Mouse (Mus musculus): ENCODE data around the gene Pald1. TPM values are rescaled to one million over a fixed set of nuclear protein-coding genes. Genes with fewer than 3 reads are reported as not detected.

The Pald1 gene
- polyA plus RNA-seq (2012; ENCODE audit: insufficient read depth, insufficient read length, missing spikeins), result 5.3 and 5.7 TPM in 2 replicates

DNA sequence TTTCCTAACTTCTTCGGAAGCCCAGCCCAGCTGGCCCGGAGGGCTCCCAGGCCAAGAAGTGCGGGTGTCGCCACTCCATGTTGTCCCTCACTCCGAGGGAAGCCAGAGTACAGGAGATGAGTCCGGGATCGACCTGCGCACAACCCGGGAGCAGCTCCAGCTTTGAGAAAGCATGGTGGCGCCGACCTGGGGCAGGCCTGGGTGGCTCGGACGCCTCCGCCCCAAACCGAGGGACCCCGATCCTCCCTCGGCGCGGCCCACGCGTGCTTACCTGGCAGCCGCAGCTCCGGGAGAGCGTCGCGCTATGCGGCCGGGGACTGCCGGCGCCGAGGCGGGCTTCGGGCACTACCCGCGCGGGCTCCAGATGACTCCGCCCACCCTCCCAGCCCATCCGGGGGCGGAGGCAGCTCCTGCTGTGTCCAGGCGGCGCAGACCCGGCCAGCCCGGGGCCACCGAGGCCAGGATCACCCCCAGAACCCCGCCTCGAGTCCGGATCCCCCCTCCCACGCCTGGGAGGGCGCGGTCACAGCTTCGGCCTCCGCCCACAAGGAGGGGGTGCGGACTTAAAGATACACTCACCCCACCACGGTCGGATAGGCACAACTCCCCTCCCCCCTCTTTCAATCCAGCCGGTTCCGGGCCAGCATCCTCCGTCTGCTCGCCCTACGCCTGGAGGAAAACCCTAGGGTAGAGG lies at the start of gene Pald1:
Gene Pald1 (minus strand): TSS at position 510 of the 694 bp plus-strand sequence.
- TF ChIP-seq CTCF (IDR thresholded peaks at IDR 0.05; ENCODE audit: low read depth, low read length), result no peak
- no peak for TF ChIP-seq POLR2A (IDR thresholded peaks at IDR 0.05; ENCODE audit: borderline replicate concordance, low read depth, low read length)
- Histone ChIP-seq H3K4me1 (ENCODE audit: control insufficient read depth, insufficient read depth, low read length) (peaks cover 18% of the 10 kb centered on the region), H3K27ac (ENCODE audit: insufficient read depth, low read depth, low read length) (peak within 1 kb of the TSS; percentile 67), H3K4me3 (ENCODE audit: insufficient read depth, low read length) (peak within 1 kb of the TSS; percentile 75)

DNA sequence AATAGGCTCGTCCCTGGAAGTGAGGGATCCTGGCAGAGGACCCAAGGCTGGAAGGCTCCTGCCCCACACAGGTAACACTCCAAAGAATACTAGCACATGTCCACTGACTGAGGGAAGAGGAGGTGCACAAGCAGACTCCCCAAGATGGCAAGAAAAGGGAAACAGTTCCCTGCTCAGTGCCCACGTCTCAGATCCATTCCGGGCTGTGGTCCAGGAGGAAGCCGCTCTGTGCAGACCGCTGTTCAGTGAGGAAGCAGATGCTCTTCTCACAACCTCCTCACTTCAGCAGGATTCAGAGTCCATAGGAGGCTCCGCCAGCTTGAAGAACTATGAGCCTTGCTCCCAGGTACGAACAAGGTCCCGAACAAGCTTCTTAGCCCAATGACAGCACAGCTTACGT lies 48.0 kb upstream of the Pald1 start:
- H3K4me3 ChIP-seq (ENCODE audit: insufficient read depth, low read length), result no peak overlapping the region

DNA sequence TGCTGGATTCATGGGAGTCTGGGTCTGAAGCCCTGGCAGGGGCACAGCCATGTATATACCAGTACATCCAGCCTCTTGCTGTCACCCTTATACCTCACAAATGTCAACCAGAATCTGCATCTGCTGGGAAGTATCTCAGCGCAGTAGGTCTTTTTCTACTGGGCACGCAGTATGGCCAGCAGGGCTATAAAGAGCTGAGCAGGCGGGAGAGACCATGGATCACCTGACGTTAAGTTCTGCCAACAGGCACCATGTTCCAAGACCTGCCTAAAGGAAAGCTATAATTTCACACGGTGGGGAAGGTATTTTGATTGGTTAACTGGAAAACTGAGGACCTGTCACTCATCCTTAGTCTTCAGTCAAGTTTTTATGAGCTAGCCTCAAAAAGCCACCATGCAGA lies 45.7 kb upstream of the Pald1 start:
- peaks cover 6% of the 10 kb centered on the region for H3K4me1 ChIP-seq (ENCODE audit: control insufficient read depth, insufficient read depth, low read length)
- H3K27ac ChIP-seq (ENCODE audit: insufficient read depth, low read depth, low read length), result no peak overlapping the region
- no peak overlapping the region for H3K4me3 ChIP-seq (ENCODE audit: insufficient read depth, low read length)
- TF ChIP-seq POLR2A (IDR thresholded peaks at IDR 0.05; ENCODE audit: borderline replicate concordance, low read depth, low read length) (no peak), CTCF (IDR thresholded peaks at IDR 0.05; ENCODE audit: low read depth, low read length) (no peak)

More for the DNA sequence above, 48.0 kb upstream of the Pald1 start:
- Histone ChIP-seq H3K27ac (ENCODE audit: insufficient read depth, low read depth, low read length) (no peak overlapping the region), H3K4me1 (ENCODE audit: control insufficient read depth, insufficient read depth, low read length) (no peaks in the 10 kb centered on the region)
- TF ChIP-seq CTCF (IDR thresholded peaks at IDR 0.05; ENCODE audit: low read depth, low read length) (no peak), POLR2A (IDR thresholded peaks at IDR 0.05; ENCODE audit: borderline replicate concordance, low read depth, low read length) (no peak)

DNA sequence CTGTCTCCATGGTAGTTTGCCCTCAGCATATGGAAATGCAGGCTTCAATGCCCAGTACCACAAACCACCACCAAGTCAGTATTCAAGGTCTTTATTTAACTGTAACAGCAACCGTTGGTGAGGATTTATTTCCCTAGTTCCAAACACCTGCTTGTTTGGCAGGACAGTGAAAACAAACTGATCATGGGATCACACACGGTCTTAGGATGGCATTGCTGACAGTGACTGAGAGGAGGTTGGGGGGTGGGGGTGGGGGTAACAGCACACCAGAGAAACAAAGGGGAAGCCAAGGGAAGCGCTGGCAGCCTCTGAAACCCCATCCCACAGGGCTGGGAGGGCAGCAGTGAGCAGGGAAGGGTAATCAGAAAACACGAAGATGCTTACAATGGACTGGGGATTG lies 45.1 kb upstream of the Pald1 start:
- TF ChIP-seq CTCF (IDR thresholded peaks at IDR 0.05; ENCODE audit: low read depth, low read length) (no peak), POLR2A (IDR thresholded peaks at IDR 0.05; ENCODE audit: borderline replicate concordance, low read depth, low read length) (no peak)
- Histone ChIP-seq H3K27ac (ENCODE audit: insufficient read depth, low read depth, low read length) (no peak overlapping the region), H3K4me3 (ENCODE audit: insufficient read depth, low read length) (no peak overlapping the region), H3K4me1 (ENCODE audit: control insufficient read depth, insufficient read depth, low read length) (peaks cover 8% of the 10 kb centered on the region)

DNA sequence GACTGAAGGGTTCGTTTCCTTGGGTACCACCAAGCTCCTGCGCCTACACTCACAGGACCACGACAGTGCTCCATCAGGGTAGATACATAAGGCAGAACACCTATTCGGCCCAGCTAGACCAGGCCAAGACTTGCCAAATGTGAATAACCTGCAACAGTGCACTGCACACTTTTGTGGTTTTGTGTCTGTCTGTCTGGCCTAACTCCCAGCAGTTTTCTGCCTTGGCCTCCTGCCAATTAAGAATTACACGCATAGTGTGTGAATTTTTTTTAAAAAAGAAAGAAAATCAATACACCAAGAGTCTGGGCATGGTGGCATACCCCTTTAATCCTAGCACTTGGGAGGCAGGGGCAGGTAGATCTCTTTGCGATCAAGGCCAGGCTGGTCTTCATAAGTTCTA lies 44.6 kb upstream of the Pald1 start:
- TF ChIP-seq CTCF (IDR thresholded peaks at IDR 0.05; ENCODE audit: low read depth, low read length) (no peak), POLR2A (IDR thresholded peaks at IDR 0.05; ENCODE audit: borderline replicate concordance, low read depth, low read length) (no peak)
- no peak overlapping the region for H3K27ac ChIP-seq (ENCODE audit: insufficient read depth, low read depth, low read length)
- H3K4me3 ChIP-seq (ENCODE audit: insufficient read depth, low read length), result no peak overlapping the region
- H3K4me1 ChIP-seq (ENCODE audit: control insufficient read depth, insufficient read depth, low read length), result peaks cover 13% of the 10 kb centered on the region

DNA sequence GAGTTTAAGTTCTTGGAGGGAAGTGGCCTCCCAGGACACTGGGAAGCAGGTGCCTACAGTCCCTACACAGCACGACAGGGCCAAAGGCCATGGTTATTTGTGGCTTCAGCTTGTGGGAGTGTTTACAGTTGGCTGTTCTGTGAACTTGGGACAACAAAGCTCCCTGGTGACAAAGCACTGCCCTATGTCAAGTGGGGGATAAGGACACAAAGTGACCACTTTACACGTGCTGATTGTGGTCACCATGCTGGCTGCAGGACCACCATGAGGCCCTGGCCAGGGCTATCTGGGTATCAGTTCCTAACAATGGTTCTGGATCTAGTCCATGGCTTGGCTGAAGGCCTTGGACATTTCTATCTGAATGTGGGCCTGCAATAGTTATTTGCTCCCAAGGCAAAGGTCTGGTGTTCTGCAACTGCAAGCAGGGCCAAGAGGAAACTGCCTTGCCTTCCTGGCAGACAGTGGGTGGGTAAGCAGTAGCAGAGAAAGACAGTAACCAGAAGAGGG lies 43.0 kb upstream of the Pald1 start:
- no peak for TF ChIP-seq CTCF (IDR thresholded peaks at IDR 0.05; ENCODE audit: low read depth, low read length)
- no peak for TF ChIP-seq POLR2A (IDR thresholded peaks at IDR 0.05; ENCODE audit: borderline replicate concordance, low read depth, low read length)
- H3K27ac ChIP-seq (ENCODE audit: insufficient read depth, low read depth, low read length), result no peak overlapping the region
- no peak overlapping the region for H3K4me3 ChIP-seq (ENCODE audit: insufficient read depth, low read length)
- H3K4me1 ChIP-seq (ENCODE audit: control insufficient read depth, insufficient read depth, low read length), result peaks cover 16% of the 10 kb centered on the region

DNA sequence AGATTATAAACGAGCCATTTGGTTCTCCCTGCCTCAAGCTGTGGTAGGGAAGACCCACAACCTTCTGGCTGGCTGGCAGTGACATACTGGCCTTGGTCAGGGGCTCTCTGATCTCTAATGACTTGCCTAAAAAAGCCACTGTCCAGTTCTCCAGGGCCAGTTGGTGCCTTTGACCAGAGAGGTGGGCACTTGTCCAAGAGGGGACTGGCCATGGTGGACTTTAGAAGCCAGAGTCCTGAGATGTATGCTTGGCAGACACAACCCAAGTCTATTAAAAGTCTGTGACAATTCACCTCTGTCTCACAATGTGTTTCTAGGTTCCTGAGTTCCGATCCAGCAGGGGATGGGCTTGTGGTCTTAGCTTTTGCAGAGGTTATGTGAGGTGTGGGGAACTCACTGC lies 41.7 kb upstream of the Pald1 start:
- Histone ChIP-seq H3K27ac (ENCODE audit: insufficient read depth, low read depth, low read length) (no peak overlapping the region), H3K4me3 (ENCODE audit: insufficient read depth, low read length) (no peak overlapping the region), H3K4me1 (ENCODE audit: control insufficient read depth, insufficient read depth, low read length) (peaks cover 16% of the 10 kb centered on the region)
- no peak for TF ChIP-seq POLR2A (IDR thresholded peaks at IDR 0.05; ENCODE audit: borderline replicate concordance, low read depth, low read length)
- no peak for TF ChIP-seq CTCF (IDR thresholded peaks at IDR 0.05; ENCODE audit: low read depth, low read length)

DNA sequence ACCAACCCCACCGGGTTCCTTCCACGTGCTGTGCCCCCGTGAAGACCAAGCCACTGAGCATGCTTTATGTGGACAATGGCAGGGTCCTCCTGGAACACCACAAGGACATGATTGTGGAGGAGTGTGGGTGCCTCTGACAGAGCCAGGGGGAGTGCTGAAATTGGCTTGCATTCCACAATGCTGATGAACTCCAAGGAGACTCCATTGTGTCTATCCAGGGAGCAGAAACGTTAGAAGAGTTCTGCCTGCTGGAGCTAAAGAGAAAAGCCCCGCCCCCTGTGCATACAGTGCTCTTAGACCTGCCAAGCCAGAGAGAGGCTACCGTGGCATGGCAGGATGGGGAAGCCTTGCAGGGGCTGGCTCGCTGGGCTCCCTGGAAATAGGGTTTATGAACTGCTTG lies 41.2 kb upstream of the Pald1 start:
- Histone ChIP-seq H3K4me3 (ENCODE audit: insufficient read depth, low read length) (no peak overlapping the region), H3K4me1 (ENCODE audit: control insufficient read depth, insufficient read depth, low read length) (peaks cover 16% of the 10 kb centered on the region), H3K27ac (ENCODE audit: insufficient read depth, low read depth, low read length) (no peak overlapping the region)
- no peak for TF ChIP-seq CTCF (IDR thresholded peaks at IDR 0.05; ENCODE audit: low read depth, low read length)
- TF ChIP-seq POLR2A (IDR thresholded peaks at IDR 0.05; ENCODE audit: borderline replicate concordance, low read depth, low read length), result no peak

DNA sequence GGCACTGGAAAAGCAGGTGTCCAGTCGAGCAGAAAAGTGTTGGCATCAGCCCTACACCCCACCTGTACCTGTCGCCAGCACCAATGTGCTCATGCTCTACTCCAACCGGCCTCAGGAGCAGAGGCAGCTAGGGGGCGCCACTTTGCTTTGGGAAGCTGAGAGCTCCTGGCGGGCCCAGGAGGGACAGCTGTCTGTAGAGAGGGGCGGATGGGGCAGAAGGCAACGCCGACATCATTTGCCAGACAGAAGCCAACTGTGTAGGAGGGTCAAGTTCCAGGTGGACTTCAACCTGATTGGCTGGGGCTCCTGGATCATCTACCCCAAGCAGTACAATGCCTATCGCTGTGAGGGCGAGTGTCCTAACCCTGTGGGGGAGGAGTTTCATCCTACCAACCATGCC lies 40.0 kb upstream of the Pald1 start:
- TF ChIP-seq CTCF (IDR thresholded peaks at IDR 0.05; ENCODE audit: low read depth, low read length) (peak; percentile 98), POLR2A (IDR thresholded peaks at IDR 0.05; ENCODE audit: borderline replicate concordance, low read depth, low read length) (no peak)
- Histone ChIP-seq H3K4me3 (ENCODE audit: insufficient read depth, low read length) (no peak overlapping the region), H3K4me1 (ENCODE audit: control insufficient read depth, insufficient read depth, low read length) (peaks cover 18% of the 10 kb centered on the region), H3K27ac (ENCODE audit: insufficient read depth, low read depth, low read length) (no peak overlapping the region)

DNA sequence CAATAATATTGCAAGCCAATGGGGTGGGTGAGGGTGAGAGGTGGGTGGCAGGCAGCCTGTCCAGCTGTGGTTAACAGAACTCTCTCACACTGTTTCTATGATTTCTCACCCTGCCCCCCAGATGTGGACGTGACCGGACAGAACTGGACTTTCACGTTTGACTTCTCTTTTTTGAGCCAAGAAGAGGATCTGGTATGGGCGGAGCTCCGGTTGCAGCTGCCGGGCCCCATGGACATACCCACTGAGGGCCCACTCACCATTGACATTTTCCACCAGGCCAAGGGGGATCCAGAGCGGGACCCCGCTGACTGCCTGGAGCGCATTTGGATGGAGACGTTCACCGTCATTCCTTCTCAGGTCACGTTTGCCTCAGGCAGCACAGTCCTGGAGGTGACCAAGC lies 39.5 kb upstream of the Pald1 start:
- H3K4me1 ChIP-seq (ENCODE audit: control insufficient read depth, insufficient read depth, low read length), result peaks cover 18% of the 10 kb centered on the region
- no peak for TF ChIP-seq CTCF (IDR thresholded peaks at IDR 0.05; ENCODE audit: low read depth, low read length)
- no peak for TF ChIP-seq POLR2A (IDR thresholded peaks at IDR 0.05; ENCODE audit: borderline replicate concordance, low read depth, low read length)
- H3K27ac ChIP-seq (ENCODE audit: insufficient read depth, low read depth, low read length), result no peak overlapping the region
- no peak overlapping the region for H3K4me3 ChIP-seq (ENCODE audit: insufficient read depth, low read length)
